Comparison of ENCODE assay signal across 30 mouse cellular contexts in the genomic region with DNA sequence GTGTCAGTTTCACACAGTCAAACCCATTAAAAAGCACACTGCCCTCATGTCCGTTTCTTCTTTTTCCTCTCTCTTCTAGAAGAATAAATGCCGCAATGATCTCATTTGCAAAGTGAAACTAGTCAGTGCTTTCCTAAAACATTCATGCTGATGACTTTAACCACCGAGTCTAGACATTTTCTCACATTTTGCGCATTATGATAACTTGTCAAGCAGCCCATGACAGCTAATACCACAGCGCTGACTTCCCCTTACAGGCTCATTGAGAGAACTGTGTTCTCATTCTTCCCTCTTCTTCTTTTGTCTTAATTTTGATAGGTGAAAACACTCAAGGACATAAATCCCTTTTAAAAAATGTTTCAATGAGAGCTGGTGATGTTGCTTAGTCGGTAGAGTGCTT. TPM values are rescaled to one million over a fixed set of nuclear protein-coding genes. Genes with fewer than 3 reads are reported as not detected.
A peak's percentile ranks its signal among the peaks of the same experiment; 100 is the strongest.
DNase-seq lines count a peak whose midpoint lies in the region; ATAC-seq lines count a peak whose summit lies in the region.
"Had no signal": no experiment of that assay in that cellular context is flagged by ENCODE, and none has a peak within 500 bp of the region (broad histone marks: within the 10 kb centered on the region; RNA-seq: fewer than 3 reads in every experiment).

No protein-coding gene starts in this region.

- H3K27me3 ChIP-seq in megakaryocyte, embryonic 14.5 days (replicated peaks) = no peaks in the 10 kb centered on the region
- H3K27me3 ChIP-seq in kidney, embryonic 16.5 days (ENCODE audit: insufficient read depth, low read length) = no peaks in the 10 kb centered on the region
- H3K27me3 ChIP-seq: embryonic facial prominence, embryonic 12.5 days; heart, embryonic 15.5 days; intestine, embryonic 15.5 days; limb, embryonic 15.5 days; liver, embryonic 13.5 days; neural tube, embryonic 13.5 days had no signal

- WGBS in kidney, embryonic 16.5 days = 80% methylated on average over 6 of the region's 6 CpGs

- no peaks in the 10 kb centered on the region for H3K36me3 ChIP-seq in megakaryocyte, embryonic 14.5 days (replicated peaks; ENCODE audit: low read length)
- no peaks in the 10 kb centered on the region for H3K36me3 ChIP-seq in kidney, embryonic 16.5 days (ENCODE audit: insufficient read depth, low read length)
- H3K36me3 ChIP-seq: embryonic facial prominence, embryonic 12.5 days; heart, embryonic 15.5 days; intestine, embryonic 15.5 days; limb, embryonic 10.5 days; limb, embryonic 15.5 days; liver, embryonic 13.5 days; midbrain, embryonic 10.5 days; neural tube, embryonic 13.5 days had no signal

- no peaks in the 10 kb centered on the region for H3K4me1 ChIP-seq in megakaryocyte, embryonic 14.5 days
- H3K4me1 ChIP-seq in kidney, embryonic 16.5 days (ENCODE audit: insufficient read depth, low read length) = no peaks in the 10 kb centered on the region
- H3K4me1 ChIP-seq: heart, embryonic 15.5 days; intestine, embryonic 15.5 days; limb, embryonic 15.5 days; liver, embryonic 13.5 days had no signal

- H3K4me3 ChIP-seq in megakaryocyte, embryonic 14.5 days (replicated peaks) = peak overlapping the region; percentile 75
- no peak overlapping the region for H3K4me3 ChIP-seq in kidney, embryonic 16.5 days (ENCODE audit: low read length)
- H3K4me3 ChIP-seq: embryonic facial prominence, embryonic 12.5 days; heart, embryonic 15.5 days; intestine, embryonic 15.5 days; limb, embryonic 10.5 days; limb, embryonic 15.5 days; liver, embryonic 13.5 days; midbrain, embryonic 10.5 days; neural tube, embryonic 13.5 days had no signal

- H3K9me3 ChIP-seq in megakaryocyte, embryonic 14.5 days = no peaks in the 10 kb centered on the region
- H3K9me3 ChIP-seq in kidney, embryonic 16.5 days (ENCODE audit: low read length) = no peaks in the 10 kb centered on the region
- H3K9me3 ChIP-seq: embryonic facial prominence, embryonic 12.5 days; heart, embryonic 15.5 days; intestine, embryonic 15.5 days; limb, embryonic 10.5 days; limb, embryonic 15.5 days; liver, embryonic 13.5 days; midbrain, embryonic 10.5 days; neural tube, embryonic 13.5 days had no signal

- no peak overlapping the region for H3K9ac ChIP-seq in kidney, embryonic 16.5 days (replicated peaks; ENCODE audit: low read length)
- H3K9ac ChIP-seq: embryonic facial prominence, embryonic 12.5 days; heart, embryonic 15.5 days; intestine, embryonic 15.5 days; limb, embryonic 15.5 days; liver, embryonic 13.5 days; neural tube, embryonic 13.5 days had no signal

- no peak overlapping the region for H3K4me2 ChIP-seq in kidney, embryonic 16.5 days (replicated peaks; ENCODE audit: low read depth, low read length)
- H3K4me2 ChIP-seq: embryonic facial prominence, embryonic 12.5 days; heart, embryonic 15.5 days; intestine, embryonic 15.5 days; limb, embryonic 15.5 days; liver, embryonic 13.5 days; neural tube, embryonic 13.5 days had no signal

- no peak for DNase-seq in frontal cortex, postnatal 25 days (ENCODE audit: low spot score in 2 of 2)
- no peak for DNase-seq in cerebellum, postnatal 25 days
- DNase-seq: adrenal gland, adult 8-10 months; B cell, adult 2 months; cerebellum, adult 2 months; cerebellum, postnatal 14 days; embryo, embryonic 11 days; kidney, adult 2 months; kidney, postnatal 4 days; layer of hippocampus, adult 9-11 months; liver, embryonic 13.5 days; lung, adult 18-20 months; thymus, adult 2 months; thymus, postnatal 4 days had no signal

- no peak overlapping the region for H3K27ac ChIP-seq in kidney, embryonic 16.5 days (ENCODE audit: low read length)
- H3K27ac ChIP-seq: embryonic facial prominence, embryonic 12.5 days; heart, embryonic 15.5 days; hindbrain, postnatal 0 days; intestine, embryonic 15.5 days; kidney, postnatal 0 days; limb, embryonic 10.5 days; limb, embryonic 15.5 days; liver, embryonic 13.5 days; macrophage; midbrain, embryonic 10.5 days; neural tube, embryonic 13.5 days had no signal

- peak; percentile 20; the same call in 1 of the 2 replicates for ATAC-seq in frontal cortex, adult (ENCODE audit: low TSS enrichment)
- ATAC-seq in megakaryocyte, adult 5-6 weeks (ENCODE audit: poor library complexity, severe bottlenecking) = no peak
- ATAC-seq in common myeloid progenitor, adult 5-6 weeks (replicated peaks; ENCODE audit: low read depth, poor library complexity, severe bottlenecking) = peak; percentile 66
- ATAC-seq in kidney, embryonic 16.5 days (ENCODE audit: low FRiP score, low TSS enrichment) = no peak
- ATAC-seq: hindbrain, postnatal 0 days; intestine, embryonic 15.5 days; lung, postnatal 0 days had no signal

RNA-seq across cellular contexts. Expression of a gene that starts 52.4 kb away (rescaled TPM):
- not detected in 2 replicates for polyA plus RNA-seq in megakaryocyte, embryonic 14.5 days (2012; ENCODE audit: insufficient read depth, low replicate concordance)
- total RNA-seq in megakaryocyte, adult 5-6 weeks (2015) = 2.7 and 6.0 TPM in 2 replicates
- total RNA-seq in megakaryocyte, adult 5-6 weeks (2017) = 3.5 and 4.6 TPM in 2 replicates
- total RNA-seq in common myeloid progenitor, adult 5-6 weeks (2017) = 6.9 and 9.3 TPM in 2 replicates
- 3.2 and 3.8 TPM in 2 replicates for polyA plus RNA-seq in kidney, embryonic 16.5 days (2015; fragmentation: Nextera tagmentation; extraction: Ambion mirVana)

Comparison
In these comparisons a context has a peak if more than half of its experiments do, and no peak if none do; other contexts are left out.
1. ATAC-seq: peak in frontal cortex, adult (single experiment) and common myeloid progenitor, adult 5-6 weeks (single experiment); none in megakaryocyte, adult 5-6 weeks (single experiment) and kidney, embryonic 16.5 days (single experiment).